Mouse (Mus musculus) embryonic facial prominence, embryonic 13.5 days (tissue): ENCODE data around the gene Tomm70a. TPM values are rescaled to one million over a fixed set of nuclear protein-coding genes. Genes with fewer than 3 reads are reported as not detected.

ENCODE experiments used
- ATAC-seq: fragments of 200-750 bp; cut with Nextera tagmentation; 2 replicates; pipeline ENCODE4 v1.8.0; 2017; ENCODE audit warnings: low read depth; ENCODE audit not compliant: insufficient number of reproducible peaks, insufficient read depth, low FRiP score, low TSS enrichment
- H3K27ac ChIP-seq: fragments of 300-500 bp; sonication (generic); 2 replicates; pipeline ENCODE4 v1.5.1; 2015; ENCODE audit warnings: moderate library complexity, mild to moderate bottlenecking, inconsistent platforms
- H3K27me3 ChIP-seq: fragments of 300-500 bp; sonication (generic); 2 replicates; pipeline ENCODE4 v1.6.1; 2015; ENCODE audit warnings: mild to moderate bottlenecking, inconsistent platforms
- H3K36me3 ChIP-seq: fragments of 300-500 bp; sonication (generic); 2 replicates; pipeline ENCODE4 v1.6.1; 2015; ENCODE audit warnings: mild to moderate bottlenecking, inconsistent platforms
- H3K4me1 ChIP-seq: fragments of 300-500 bp; sonication (generic); 2 replicates; pipeline ENCODE4 v1.6.1; 2015; ENCODE audit warnings: inconsistent platforms
- H3K4me2 ChIP-seq: fragments of 300-500 bp; sonication (generic); 2 replicates; pipeline ENCODE4 v1.6.1; 2015; ENCODE audit warnings: moderate library complexity, mild to moderate bottlenecking, inconsistent platforms
- H3K4me3 ChIP-seq: fragments of 300-500 bp; sonication (generic); 2 replicates; pipeline ENCODE4 v1.5.1; 2015; ENCODE audit warnings: mild to moderate bottlenecking, inconsistent platforms
- H3K9ac ChIP-seq: fragments of 300-500 bp; sonication (generic); 2 replicates; pipeline ENCODE4 v1.6.1; 2015; ENCODE audit warnings: mild to moderate bottlenecking, inconsistent platforms
- H3K9me3 ChIP-seq: fragments of 300-500 bp; sonication (generic); 2 replicates; pipeline ENCODE4 v1.6.1; 2016; ENCODE audit warnings: inconsistent platforms
- WGBS: fragments of 180-500 bp; shearing (Covaris S2); methylation state at CpG from one replicate; pipeline ENCODE4 v1.1.7; 2015; ENCODE audit warnings: mixed read lengths; 5-methylcytosine and 5-hydroxymethylcytosine counted together
- polyA plus RNA-seq: library from polyadenylated mRNA; unstranded; fragments of >200 nt; fragmentation: Nextera tagmentation; extraction: Ambion mirVana; gene quantifications from 2 replicates; pipeline ENCODE4 v1.2.1, GENCODE M21; 2015

Tomm70a gene
- polyA plus RNA-seq, 1 experiment from 2014 or later: 41.3 TPM

GRCm38 (mm10) chr16:57175751-57176150 is 54.2 kb downstream of the Tomm70a start:
- H3K4me1 ChIP-seq: no peaks in the 10 kb centered on the region
- no peaks in the 10 kb centered on the region for H3K27me3 ChIP-seq
- no peak for ATAC-seq
- H3K9ac ChIP-seq: no peak overlapping the region
- peaks cover 55% of the 10 kb centered on the region for H3K36me3 ChIP-seq
- no peak overlapping the region for H3K4me2 ChIP-seq
- H3K4me3 ChIP-seq: no peak overlapping the region
- WGBS: 77% methylated on average over 2 of the region's 2 CpGs
- H3K9me3 ChIP-seq: no peaks in the 10 kb centered on the region
- no peak overlapping the region for H3K27ac ChIP-seq

DNA sequence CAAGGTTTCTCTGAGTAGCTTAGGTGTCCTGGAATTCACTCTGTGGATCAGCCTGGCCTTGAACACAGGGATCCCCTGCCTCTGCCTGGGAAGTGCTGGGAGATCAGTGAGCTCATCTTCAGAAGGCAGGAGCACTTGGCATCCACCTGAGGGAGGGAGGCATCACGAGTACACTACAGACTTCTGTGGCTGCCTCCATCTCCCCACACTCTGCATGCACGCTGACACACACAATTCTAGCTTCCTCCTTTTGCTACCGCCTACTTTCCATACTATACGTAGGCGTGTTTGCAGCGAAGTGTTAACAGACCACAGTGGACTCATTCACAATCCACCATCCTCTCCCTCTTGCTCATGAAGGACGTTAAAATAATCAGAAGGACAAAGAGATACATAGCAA is 54.8 kb downstream of the Tomm70a start:
- H3K36me3 ChIP-seq: peaks cover 54% of the 10 kb centered on the region

GRCm38 (mm10) chr16:57177254-57177653 is 55.8 kb downstream of the Tomm70a start:
- Histone ChIP-seq H3K27ac (no peak overlapping the region), H3K4me2 (no peak overlapping the region), H3K27me3 (no peaks in the 10 kb centered on the region), H3K4me3 (no peak overlapping the region), H3K9me3 (no peaks in the 10 kb centered on the region), H3K9ac (no peak overlapping the region), H3K4me1 (no peaks in the 10 kb centered on the region), H3K36me3 (peaks cover 60% of the 10 kb centered on the region)
- ATAC-seq: no peak
- 72% methylated on average over 2 of the region's 2 CpGs for WGBS

More for the DNA sequence above, 54.8 kb downstream of the Tomm70a start:
- H3K27ac ChIP-seq: no peak overlapping the region
- H3K9me3 ChIP-seq: no peaks in the 10 kb centered on the region
- H3K4me2 ChIP-seq: no peak overlapping the region
- no peak for ATAC-seq
- H3K27me3 ChIP-seq: no peaks in the 10 kb centered on the region
- no peaks in the 10 kb centered on the region for H3K4me1 ChIP-seq
- WGBS: 91% methylated on average over 7 of the region's 7 CpGs
- no peak overlapping the region for H3K9ac ChIP-seq
- H3K4me3 ChIP-seq: no peak overlapping the region

- H3K4me1 ChIP-seq: no peaks in the 10 kb centered on the region
- no peaks in the 10 kb centered on the region for H3K27me3 ChIP-seq
- ATAC-seq: no peak
- 86% methylated on average over 10 of the region's 10 CpGs for WGBS
- H3K36me3 ChIP-seq: peaks cover 61% of the 10 kb centered on the region
- no peaks in the 10 kb centered on the region for H3K9me3 ChIP-seq
- H3K4me3 ChIP-seq: no peak overlapping the region
- no peak overlapping the region for H3K4me2 ChIP-seq
- no peak overlapping the region for H3K9ac ChIP-seq
- no peak overlapping the region for H3K27ac ChIP-seq
These were observed 56.2 kb downstream of the Tomm70a start for GRCm38 (mm10) chr16:57177664-57178063.

GRCm38 (mm10) chr16:57181180-57181579 is 59.7 kb downstream of the Tomm70a start:
- H3K4me2 ChIP-seq: no peak overlapping the region
- H3K27me3 ChIP-seq: no peaks in the 10 kb centered on the region
- H3K9me3 ChIP-seq: no peaks in the 10 kb centered on the region
- no peak overlapping the region for H3K9ac ChIP-seq
- H3K4me3 ChIP-seq: no peak overlapping the region
- no peak overlapping the region for H3K27ac ChIP-seq
- ATAC-seq: no peak
- peaks cover 69% of the 10 kb centered on the region for H3K36me3 ChIP-seq
- 78% methylated on average over 11 of the region's 11 CpGs for WGBS
- no peaks in the 10 kb centered on the region for H3K4me1 ChIP-seq

DNA sequence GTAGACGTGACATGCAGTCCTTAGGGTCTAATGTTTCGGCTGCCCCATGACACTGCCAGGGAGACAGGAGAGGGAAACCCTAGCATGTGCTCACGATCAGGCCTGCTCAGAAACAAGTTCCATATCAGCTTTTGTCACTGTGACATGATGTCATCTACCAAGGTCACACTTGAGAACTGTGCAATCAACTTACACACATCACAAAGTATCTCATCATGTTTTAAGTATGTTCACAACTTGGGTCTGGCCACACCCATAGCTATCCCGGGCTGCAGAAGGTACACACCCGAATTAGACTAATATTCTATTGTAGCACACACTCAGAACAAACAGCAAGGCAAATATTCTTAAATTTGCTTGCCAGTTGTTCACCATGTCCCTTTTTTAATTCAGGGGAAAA is 60.5 kb downstream of the Tomm70a start:
- H3K36me3 ChIP-seq: peaks cover 63% of the 10 kb centered on the region
- WGBS: 79% methylated on average over 5 of the region's 5 CpGs

DNA sequence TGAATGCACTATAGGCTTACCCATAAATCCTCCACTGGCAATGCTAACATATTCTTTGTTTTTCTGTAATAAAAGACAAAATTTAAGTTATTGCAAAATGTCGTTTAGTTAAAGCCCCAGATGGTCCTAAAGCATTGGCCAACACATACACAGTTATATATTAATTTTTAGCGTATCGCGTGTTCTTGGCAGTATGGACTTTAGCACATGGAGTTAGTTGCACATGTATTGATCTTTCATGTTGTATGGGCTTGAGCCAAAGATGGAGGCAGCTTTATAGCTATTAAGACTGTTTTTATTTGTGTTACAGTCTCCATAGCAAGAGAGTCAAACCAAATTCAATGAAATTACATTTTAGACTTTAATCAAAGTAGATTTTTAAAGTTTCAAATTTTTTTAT is 65.1 kb downstream of the Tomm70a start:
- H3K9ac ChIP-seq: no peak overlapping the region
- H3K4me1 ChIP-seq: no peaks in the 10 kb centered on the region
- H3K27me3 ChIP-seq: no peaks in the 10 kb centered on the region
- no peak overlapping the region for H3K27ac ChIP-seq
- no peaks in the 10 kb centered on the region for H3K9me3 ChIP-seq
- no peak for ATAC-seq
- 94% methylated on average over 4 of the region's 4 CpGs for WGBS
- peaks cover 62% of the 10 kb centered on the region for H3K36me3 ChIP-seq
- H3K4me3 ChIP-seq: no peak overlapping the region
- no peak overlapping the region for H3K4me2 ChIP-seq

More for the DNA sequence above, 60.5 kb downstream of the Tomm70a start:
- Histone ChIP-seq H3K4me1 (no peaks in the 10 kb centered on the region), H3K9me3 (no peaks in the 10 kb centered on the region), H3K27ac (no peak overlapping the region), H3K27me3 (no peaks in the 10 kb centered on the region), H3K4me3 (no peak overlapping the region), H3K9ac (no peak overlapping the region), H3K4me2 (no peak overlapping the region)
- ATAC-seq: no peak

GRCm38 (mm10) chr16:57189493-57189892 is 68.0 kb downstream of the Tomm70a start:
- no peak overlapping the region for H3K4me2 ChIP-seq
- WGBS: 92% methylated on average over 2 of the region's 2 CpGs

GRCm38 (mm10) chr16:57190390-57190789 is 68.9 kb downstream of the Tomm70a start:
- Histone ChIP-seq H3K9me3 (no peaks in the 10 kb centered on the region), H3K9ac (no peak overlapping the region), H3K4me1 (no peaks in the 10 kb centered on the region), H3K36me3 (peaks cover 51% of the 10 kb centered on the region), H3K4me3 (no peak overlapping the region), H3K27ac (no peak overlapping the region), H3K27me3 (no peaks in the 10 kb centered on the region), H3K4me2 (no peak overlapping the region)
- WGBS: 94% methylated on average over 8 of the region's 8 CpGs
- ATAC-seq: no peak

More at GRCm38 (mm10) chr16:57189493-57189892, 68.0 kb downstream of the Tomm70a start:
- no peaks in the 10 kb centered on the region for H3K9me3 ChIP-seq
- H3K36me3 ChIP-seq: peaks cover 50% of the 10 kb centered on the region
- no peak overlapping the region for H3K4me3 ChIP-seq
- H3K4me1 ChIP-seq: no peaks in the 10 kb centered on the region
- no peaks in the 10 kb centered on the region for H3K27me3 ChIP-seq
- no peak overlapping the region for H3K27ac ChIP-seq
- no peak overlapping the region for H3K9ac ChIP-seq
- ATAC-seq: no peak

DNA sequence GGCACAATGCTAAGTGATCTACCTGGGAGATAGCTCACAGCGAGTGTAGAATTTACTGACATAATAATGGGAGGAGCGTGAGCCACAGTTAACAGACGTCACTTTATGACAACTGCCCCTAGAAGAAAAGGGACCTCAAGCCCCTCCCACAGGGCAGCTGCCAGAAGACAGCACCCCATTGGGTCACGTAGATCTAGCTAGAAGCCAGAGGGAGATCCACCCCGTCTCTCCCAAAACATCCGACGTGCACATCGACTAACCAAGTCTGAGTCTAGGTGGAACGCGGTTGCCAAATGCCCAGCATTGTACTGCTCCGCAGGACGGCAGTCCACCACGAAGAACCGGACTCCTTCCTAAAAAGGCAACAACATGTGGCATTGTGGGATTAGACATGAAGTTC is 69.7 kb downstream of the Tomm70a start:
- H3K4me2 ChIP-seq: no peak overlapping the region
- H3K4me1 ChIP-seq: no peaks in the 10 kb centered on the region
- no peak for ATAC-seq
- no peak overlapping the region for H3K27ac ChIP-seq
- H3K36me3 ChIP-seq: peaks cover 45% of the 10 kb centered on the region
- 91% methylated on average over 14 of the region's 14 CpGs for WGBS
- no peak overlapping the region for H3K4me3 ChIP-seq
- no peaks in the 10 kb centered on the region for H3K27me3 ChIP-seq
- H3K9me3 ChIP-seq: no peaks in the 10 kb centered on the region
- no peak overlapping the region for H3K9ac ChIP-seq

- H3K4me1 ChIP-seq: no peaks in the 10 kb centered on the region
- 85% methylated on average over 5 of the region's 5 CpGs for WGBS
- peaks cover 49% of the 10 kb centered on the region for H3K36me3 ChIP-seq
These were observed 75.1 kb downstream of the Tomm70a start for GRCm38 (mm10) chr16:57196590-57196989.

GRCm38 (mm10) chr16:57197281-57197680 is 75.8 kb downstream of the Tomm70a start:
- peaks cover 43% of the 10 kb centered on the region for H3K36me3 ChIP-seq
- H3K4me2 ChIP-seq: no peak overlapping the region
- no peak overlapping the region for H3K27ac ChIP-seq
- ATAC-seq: no peak
- H3K4me1 ChIP-seq: no peaks in the 10 kb centered on the region
- no peaks in the 10 kb centered on the region for H3K9me3 ChIP-seq
- H3K9ac ChIP-seq: no peak overlapping the region
- H3K27me3 ChIP-seq: no peaks in the 10 kb centered on the region
- no peak overlapping the region for H3K4me3 ChIP-seq
- WGBS: 72% methylated on average over 3 of the region's 3 CpGs

More at GRCm38 (mm10) chr16:57196590-57196989, 75.1 kb downstream of the Tomm70a start:
- Histone ChIP-seq H3K27me3 (no peaks in the 10 kb centered on the region), H3K9ac (no peak overlapping the region), H3K9me3 (no peaks in the 10 kb centered on the region), H3K4me3 (no peak overlapping the region), H3K4me2 (no peak overlapping the region), H3K27ac (no peak overlapping the region)
- no peak for ATAC-seq
